Mouse (Mus musculus) cerebellum, adult 11-12 months (tissue): ENCODE measurements around the gene Prss8.
A peak's percentile ranks its signal among the peaks of the same experiment; 100 is the strongest.

Source experiments
- DNase-seq: peaks from one replicate; pipeline ENCODE4 v3.0.0; 2022

Gene Prss8

DNA sequence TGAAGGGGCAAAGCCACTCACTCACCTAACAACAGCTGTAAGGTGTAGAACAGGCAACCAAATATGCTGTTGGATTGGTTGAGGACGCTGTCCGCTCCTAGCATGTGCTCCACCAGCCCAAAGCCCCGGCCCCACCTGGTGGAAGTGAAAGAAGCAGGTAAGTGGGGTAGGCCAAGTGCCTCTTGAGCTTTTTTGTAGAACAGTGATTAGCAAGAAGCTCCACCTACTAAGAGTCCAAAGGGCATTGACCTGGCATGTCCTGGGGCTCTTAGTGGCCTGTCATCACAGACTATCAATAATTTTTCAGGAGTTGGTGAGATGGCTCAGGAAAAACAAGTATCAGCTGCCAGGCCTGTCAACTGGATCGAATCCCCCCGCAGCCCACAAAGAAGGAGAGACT is 35.4 kb downstream of the Prss8 start:
- no peak for DNase-seq

DNA sequence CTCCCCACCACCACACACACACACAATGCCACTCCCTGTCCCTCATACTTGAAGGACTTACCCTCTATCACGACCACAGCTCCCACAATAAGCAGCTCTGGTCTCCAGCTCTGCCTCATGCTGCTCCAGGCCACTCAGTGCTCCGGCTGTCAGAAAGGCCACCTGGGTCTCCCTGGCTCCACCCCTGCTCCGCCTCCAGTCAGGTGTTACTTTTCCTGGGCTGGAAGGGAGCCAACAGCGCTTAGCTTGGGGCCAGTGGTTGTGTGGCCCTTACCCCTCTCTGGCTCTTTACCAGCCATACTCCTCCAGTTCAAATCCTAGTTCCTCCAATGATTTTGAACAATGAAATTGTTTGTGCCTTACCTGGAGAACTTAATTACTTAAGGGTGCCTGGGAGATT is 39.1 kb downstream of the Prss8 start, which contains the start of gene Prss53:
TSS of gene Prss53 (minus strand) at position 173 of the 400 bp plus-strand sequence.
- no peak for DNase-seq

GRCm38 (mm10) chr7:127888821-127889220 is 41.1 kb downstream of the Prss8 start:
- DNase-seq: no peak

GRCm38 (mm10) chr7:127887781-127888180 is 42.1 kb downstream of the Prss8 start:
- no peak for DNase-seq

GRCm38 (mm10) chr7:127887191-127887590 is 42.7 kb downstream of the Prss8 start:
- DNase-seq: no peak

DNA sequence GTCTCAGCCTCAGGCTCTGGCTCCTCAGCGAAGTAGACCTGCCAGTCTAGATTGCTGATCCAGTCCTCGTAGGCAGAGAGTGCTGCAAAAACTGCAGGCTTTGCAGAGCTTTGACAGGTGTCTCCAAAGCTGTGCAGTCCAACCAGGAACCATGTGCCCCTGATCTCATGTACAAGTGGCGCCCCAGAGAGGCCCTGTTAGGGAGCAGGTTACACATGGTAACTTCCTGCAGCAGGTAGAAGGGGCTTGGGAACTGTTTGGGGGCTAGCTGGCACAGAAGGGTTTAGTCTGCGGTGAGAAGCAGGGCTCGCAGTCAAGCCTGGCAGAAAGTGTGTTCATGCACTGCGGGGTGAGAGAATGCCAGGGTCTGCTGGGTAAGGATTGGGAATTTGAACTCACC is 43.4 kb downstream of the Prss8 start:
- DNase-seq: no peak

GRCm38 (mm10) chr7:127885951-127886350 is 44.0 kb downstream of the Prss8 start:
- no peak for DNase-seq

GRCm38 (mm10) chr7:127880431-127880830 is 49.5 kb downstream of the Prss8 start:
- DNase-seq: no peak

DNA sequence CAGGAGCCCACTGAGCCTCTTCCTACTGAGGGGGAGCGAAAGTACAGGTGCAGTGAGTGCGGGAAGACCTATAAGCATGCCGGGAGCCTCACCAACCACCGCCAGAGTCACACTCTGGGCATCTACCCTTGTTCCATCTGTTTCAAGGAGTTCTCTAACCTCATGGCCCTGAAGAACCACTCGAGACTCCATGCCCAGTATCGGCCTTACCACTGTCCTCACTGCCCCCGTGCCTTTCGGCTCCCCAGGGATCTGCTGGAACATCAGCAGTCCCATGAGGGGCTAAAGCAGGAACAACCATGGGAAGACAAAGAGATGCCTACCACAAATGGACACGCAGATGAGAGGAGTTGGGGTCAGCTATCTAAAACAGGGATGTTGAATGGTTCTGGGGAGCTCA is 50.6 kb downstream of the Prss8 start:
- DNase-seq: no peak

GRCm38 (mm10) chr7:127876467-127877348 is 53.2 kb downstream of the Prss8 start, which contains the start of gene Zfp668:
Gene Zfp668 (minus strand): TSS chr7:127876828.
- peak; percentile 86 for DNase-seq

DNA sequence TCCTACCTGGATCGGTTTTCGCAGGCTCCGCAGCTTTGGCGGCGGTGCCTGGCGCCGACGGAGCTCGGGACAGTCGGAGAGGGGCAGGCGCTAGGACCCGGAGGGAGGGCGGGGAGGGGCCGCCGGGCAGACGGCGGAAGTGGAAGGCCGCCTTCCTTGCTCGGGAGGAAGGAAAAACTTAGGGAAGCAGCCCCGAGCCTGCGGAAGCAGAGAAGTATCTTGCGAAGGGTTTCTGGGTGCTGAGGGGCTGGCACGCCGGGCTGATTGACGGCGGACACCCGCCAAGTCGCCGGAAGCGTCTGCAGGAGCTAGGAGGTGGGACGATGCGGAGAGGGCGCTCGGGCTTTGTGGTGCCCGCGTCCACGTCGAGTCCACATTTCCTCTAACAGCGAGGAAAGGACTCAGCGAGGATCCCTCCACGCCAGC is 53.9 kb downstream of the Prss8 start, which contains the start of gene Zfp646:
TSS of gene Zfp646 (plus strand) at position 181 of the 426 bp plus-strand sequence.
- DNase-seq: no peak
